Mouse (Mus musculus) cerebellum, adult 2 months (tissue): ENCODE data around the gene Sprtn. TPM values are rescaled to one million over a fixed set of nuclear protein-coding genes. Genes with fewer than 3 reads are reported as not detected.

Experiments
- DNase-seq, 2 experiments: peaks; one replicate each; pipeline ENCODE4 v3.0.0; 2021
- H3K27ac ChIP-seq: fragments of 200-500 bp; 2 replicates; pipeline ENCODE4 v1.5.1; 2012; ENCODE audit warnings: low read length, control low read depth, inconsistent platforms; ENCODE audit not compliant: insufficient read depth
- H3K27me3 ChIP-seq: fragments of 200-500 bp; 2 replicates; pipeline ENCODE4 v1.6.1; 2012; ENCODE audit warnings: inconsistent platforms, mild to moderate bottlenecking, low read length, moderate library complexity; ENCODE audit not compliant: control insufficient read depth, insufficient read depth
- H3K4me1 ChIP-seq: fragments of 200-500 bp; 2 replicates; pipeline ENCODE4 v1.6.1; 2011; ENCODE audit warnings: low read length; ENCODE audit not compliant: control insufficient read depth, insufficient read depth
- H3K4me3 ChIP-seq: fragments of 200-500 bp; replicated peaks from 2 replicates; pipeline ENCODE3; 2011; ENCODE audit warnings: mild to moderate bottlenecking, low read depth, low read length, control low read depth; ENCODE audit not compliant: insufficient read depth
- CTCF ChIP-seq: fragments of 200-500 bp; IDR thresholded peaks from 2 replicates; pipeline ENCODE4 v1.5.1; 2011; ENCODE audit warnings: low read depth, mild to moderate bottlenecking, control low read depth, low read length, moderate library complexity, borderline replicate concordance; ENCODE audit not compliant: insufficient read depth
- POLR2A ChIP-seq: fragments of 200-500 bp; IDR thresholded peaks from 2 replicates; pipeline ENCODE4 v1.6.1; 2011; ENCODE audit warnings: low read length, control low read depth, borderline replicate concordance; ENCODE audit not compliant: insufficient read depth
- WGBS: fragments of 180-500 bp; shearing (Covaris S2); methylation state at CpG from one replicate; pipeline ENCODE4 v1.1.7; 2018; 5-methylcytosine and 5-hydroxymethylcytosine counted together
- polyA plus RNA-seq: library from polyadenylated mRNA; depleted of rRNA; stranded (reverse); fragments of >200 nt; gene quantifications from 2 replicates; pipeline ENCODE4 v1.2.3, GENCODE M21; 2012; rRNA removed

Sprtn gene
- polyA plus RNA-seq, 1 experiment = 19.5 TPM

DNA sequence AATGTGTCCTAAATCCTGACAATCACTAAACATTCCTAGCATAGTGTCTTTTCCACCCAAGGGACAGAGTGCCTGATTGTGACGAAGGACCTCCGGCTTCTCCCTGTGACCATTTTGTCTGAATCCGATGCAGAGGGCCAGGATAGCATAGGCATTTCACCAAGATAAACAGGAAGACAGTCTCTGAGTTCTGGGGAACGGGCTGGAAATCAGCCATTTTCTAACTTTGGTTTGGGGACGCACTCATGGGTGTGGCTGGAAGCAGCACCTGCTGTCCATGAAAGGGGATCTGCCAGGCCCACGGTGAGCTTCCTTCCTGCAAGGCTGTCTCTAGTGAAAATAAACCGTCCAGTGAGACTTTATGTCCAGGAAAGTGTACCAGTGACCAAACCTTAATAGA, 55.5 kb downstream of the Sprtn start:
- WGBS = 68% methylated on average over 7 of the region's 7 CpGs
- Histone ChIP-seq H3K4me3 (no peak overlapping the region), H3K27me3 (no peaks in the 10 kb centered on the region), H3K4me1 (no peaks in the 10 kb centered on the region), H3K27ac (no peak overlapping the region)
- no peak for DNase-seq
- TF ChIP-seq CTCF (no peak), POLR2A (no peak)

DNA sequence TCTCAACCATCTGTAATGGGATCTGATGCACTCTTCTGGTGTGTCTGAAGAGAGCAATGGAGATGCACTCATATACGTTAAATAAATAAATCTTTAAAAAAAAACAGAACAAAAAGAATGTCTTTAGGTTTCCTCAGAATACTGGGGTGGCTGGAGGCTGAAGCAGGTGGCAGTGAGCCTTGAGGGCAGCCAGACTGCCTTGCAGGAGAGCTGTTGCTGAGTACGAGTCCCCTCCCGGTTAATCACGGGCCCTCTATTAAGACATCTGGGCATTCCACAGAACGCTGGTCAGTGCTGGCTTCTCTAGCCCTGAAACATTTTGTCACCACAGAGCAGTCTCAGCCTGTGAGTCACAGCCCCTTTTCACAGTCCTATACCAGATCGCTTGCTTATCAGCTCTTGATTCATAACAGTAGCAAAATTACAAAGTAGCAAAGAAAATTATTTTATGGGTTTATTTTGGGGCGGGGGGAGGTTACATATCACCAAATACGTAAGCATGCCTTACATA, 56.9 kb downstream of the Sprtn start:
- TF ChIP-seq CTCF = no peak
- no peak for TF ChIP-seq POLR2A
- no peak for DNase-seq
- WGBS = 60% methylated on average over 8 of the region's 8 CpGs
- no peaks in the 10 kb centered on the region for H3K27me3 ChIP-seq
- no peak overlapping the region for H3K4me3 ChIP-seq
- no peaks in the 10 kb centered on the region for H3K4me1 ChIP-seq
- no peak overlapping the region for H3K27ac ChIP-seq

Other genes with a start within 250 kb of the Sprtn start
- gene 2310022B05Rik, start 234.5 kb upstream of the Sprtn start, polyA plus RNA-seq = 63.8 and 67.8 TPM in 2 replicates
- 39.1 and 41.6 TPM in 2 replicates for gene Ttc13, start 175.9 kb upstream of the Sprtn start, polyA plus RNA-seq
- gene Arv1, start 175.7 kb upstream of the Sprtn start, polyA plus RNA-seq = 19.5 and 20.3 TPM in 2 replicates
- 1.2 and 1.3 TPM in 2 replicates for gene Fam89a, start 146.1 kb upstream of the Sprtn start, polyA plus RNA-seq
- gene Trim67, start 104.8 kb upstream of the Sprtn start, polyA plus RNA-seq = 19.4 and 23.3 TPM in 2 replicates
- 98.3 and 100 TPM in 2 replicates for gene Gnpat, start 34.9 kb upstream of the Sprtn start, polyA plus RNA-seq
- 15.0 and 15.7 TPM in 2 replicates for gene 2810004N23Rik, start 34.8 kb upstream of the Sprtn start, polyA plus RNA-seq
- 16.2 and 18.2 TPM in 2 replicates for gene Exoc8, start 181 bp upstream of the Sprtn start, polyA plus RNA-seq
- 58.1 and 58.8 TPM in 2 replicates for gene Egln1, start 51.4 kb downstream of the Sprtn start, polyA plus RNA-seq
- 185 and 201 TPM in 2 replicates for gene Tsnax, start 115.1 kb downstream of the Sprtn start, polyA plus RNA-seq
- gene Disc1, start 156.3 kb downstream of the Sprtn start, polyA plus RNA-seq = 1.2 and 1.4 TPM in 2 replicates